Mouse (Mus musculus) cerebellum, adult 2 months (tissue): ENCODE measurements around the gene C1ql1.

Experiments
- CTCF ChIP-seq: fragments of 200-500 bp; IDR thresholded peaks from 2 replicates; pipeline ENCODE4 v1.5.1; 2011; ENCODE audit warnings: low read depth, mild to moderate bottlenecking, control low read depth, low read length, moderate library complexity, borderline replicate concordance; ENCODE audit not compliant: insufficient read depth
- POLR2A ChIP-seq: fragments of 200-500 bp; IDR thresholded peaks from 2 replicates; pipeline ENCODE4 v1.6.1; 2011; ENCODE audit warnings: low read length, control low read depth, borderline replicate concordance; ENCODE audit not compliant: insufficient read depth

- TF ChIP-seq CTCF = no peak
- TF ChIP-seq POLR2A = no peak
Observed at GRCm38 (mm10) chr11:102946992-102947343, 480 bp upstream of the C1ql1 start.
